Mouse (Mus musculus) embryonic stem cell, embryonic (primary cell): ENCODE data around the gene Hdgf.
"Not testable (repeated sequence)": the region's sequence is repeated elsewhere in the genome, so short reads cannot be mapped to it uniquely, and the experiment has no call there.

Experiments
- CTCF ChIA-PET, 4 experiments: fragments of 300-600 bp in 2 of 4; fragments of 350-600 bp in 2 of 4; sonication (Branson Sonifier 250); formaldehyde crosslinking; loops; one replicate each; lab custom pipeline; 2022; ENCODE audit warnings: inconsistent platforms in 2 of 4; lab: Charles Lee
- POLR2A ChIA-PET, 4 experiments: fragments of 300-600 bp in 2 of 4; fragments of 350-600 bp in 2 of 4; sonication (Branson Sonifier 250); formaldehyde crosslinking; loops; one replicate each; lab custom pipeline; 2022; ENCODE audit warnings: antibody characterized with exemption in 4 of 4, inconsistent platforms in 1 of 4; lab: Charles Lee

Hdgf gene

DNA sequence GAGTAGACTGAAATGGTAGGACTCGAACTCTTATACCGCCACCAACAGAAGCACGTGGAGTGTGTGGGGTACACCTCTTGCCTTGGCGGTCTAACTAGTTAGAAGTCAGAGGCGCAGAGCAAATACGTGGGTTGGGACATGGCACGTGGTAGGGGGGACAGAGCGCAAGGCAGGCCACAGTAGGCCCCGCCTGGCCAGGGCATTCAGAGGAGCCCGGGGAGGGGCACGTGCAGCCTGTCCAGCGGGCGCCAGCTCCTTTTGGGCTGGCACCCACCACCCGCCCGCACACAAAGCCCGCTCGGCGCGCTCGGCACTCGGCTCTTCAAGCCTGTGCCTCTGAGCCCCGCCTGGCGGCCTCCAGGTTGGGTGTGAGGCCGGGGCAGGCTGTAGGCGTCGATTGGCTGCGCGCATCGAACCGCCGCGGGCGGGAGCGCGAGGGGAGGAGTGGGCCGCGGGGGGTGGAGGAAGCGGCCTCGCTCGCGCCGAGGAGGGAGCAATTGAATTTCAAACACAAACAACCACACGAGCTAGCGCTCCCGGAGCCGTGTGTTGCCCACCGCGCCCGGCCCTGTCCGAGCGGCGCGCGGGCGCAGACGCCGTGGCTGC, at the start of gene Hdgf:
TSS of gene Hdgf (plus strand) at position 442 of the 606 bp plus-strand sequence.
- ChIA-PET POLR2A (interaction anchor here (0.5 to 8.4 kb wide), 52 partner anchors 9 to 1006 kb away, joined by 3 to 231 read pairs (median 4); partner anchors contain the start of genes Nes (in 4 of the 4), Prcc (in 3 of the 4), Isg20l2 (in 2 of the 4) and Mrpl24 (in 2 of the 4)), CTCF (interaction anchor here in 2 of 4 experiments (0.7 to 2.0 kb wide), 6 partner anchors 11 to 83 kb away, joined by 3 to 7 read pairs (median 4); partner anchors contain the start of gene Prcc (in 1 of the 2))

DNA sequence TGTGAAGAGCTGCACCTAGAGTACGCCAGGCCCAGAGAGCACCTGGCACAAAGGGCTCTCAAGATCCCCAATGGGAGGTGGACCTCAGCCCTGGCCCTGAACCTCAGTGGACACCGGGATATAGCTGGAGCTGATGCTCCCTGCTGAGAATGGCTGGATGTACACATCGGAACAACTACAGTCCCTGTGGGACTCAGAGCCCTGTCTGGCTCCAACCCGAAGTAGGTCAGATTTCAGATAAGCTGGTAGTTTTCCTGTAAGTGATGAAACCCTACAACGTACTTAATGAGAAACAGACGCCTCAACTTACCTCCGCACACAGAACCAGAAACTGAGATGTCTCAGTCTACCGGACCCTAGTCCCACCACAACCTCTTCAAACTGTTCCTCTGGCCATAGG, 48.5 kb upstream of the Hdgf start:
- ChIA-PET POLR2A (interaction anchor here in 2 of 4 experiments (0.7 to 5.1 kb wide), 5 partner anchors 10 to 28 kb away, joined by 3 to 33 read pairs (median 5); partner anchors contain the start of gene Prcc (in 2 of the 2)), CTCF (interaction anchor here in 2 of 4 experiments (0.6 to 2.6 kb wide), 6 partner anchors 19 to 109 kb away, joined by 3 to 14 read pairs (median 4); partner anchors contain the start of gene Lrrc71 (in 1 of the 2))

DNA sequence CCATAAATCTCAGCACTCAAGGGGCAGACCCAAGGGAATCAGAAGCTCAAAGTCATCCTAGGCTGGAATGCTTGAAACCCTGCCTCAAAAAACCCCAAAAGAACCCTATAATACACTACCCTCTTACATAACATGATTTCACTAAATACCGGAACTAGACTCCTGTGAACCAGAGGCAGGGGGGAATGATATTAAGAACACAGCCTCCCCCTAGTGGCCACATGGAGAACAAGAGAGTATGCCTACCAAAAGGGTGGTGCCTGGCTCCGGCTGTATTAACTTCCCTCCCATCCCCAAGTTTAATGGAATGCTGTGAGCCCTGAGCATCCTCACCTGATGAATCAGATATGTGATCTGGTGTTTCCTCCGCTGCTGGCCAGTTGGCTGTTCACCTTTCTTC, 46.3 kb upstream of the Hdgf start:
- CTCF ChIA-PET = interaction anchor here in 2 of 4 experiments (1.0 to 1.7 kb wide), 6 partner anchors 21 to 127 kb away, joined by 3 to 7 read pairs (median 4); partner anchors contain the start of gene Nes (in 1 of the 2)
- POLR2A ChIA-PET = interaction anchor here in 3 of 4 experiments (0.6 to 5.1 kb wide), 4 partner anchors 21 to 111 kb away, joined by 4 to 33 read pairs (median 6); partner anchors contain the start of genes Nes (in 1 of the 3) and Prcc (in 1 of the 3)

- POLR2A ChIA-PET = interaction anchor here in 2 of 4 experiments (0.6 to 2.0 kb wide), 7 partner anchors 12 to 453 kb away, joined by 3 to 12 read pairs (median 4); partner anchors contain the start of gene Prcc (in 2 of the 2)
- CTCF ChIA-PET = not testable (repeated sequence)
These were observed 42.0 kb upstream of the Hdgf start for GRCm38 (mm10) chr3:87864111-87864510.

DNA sequence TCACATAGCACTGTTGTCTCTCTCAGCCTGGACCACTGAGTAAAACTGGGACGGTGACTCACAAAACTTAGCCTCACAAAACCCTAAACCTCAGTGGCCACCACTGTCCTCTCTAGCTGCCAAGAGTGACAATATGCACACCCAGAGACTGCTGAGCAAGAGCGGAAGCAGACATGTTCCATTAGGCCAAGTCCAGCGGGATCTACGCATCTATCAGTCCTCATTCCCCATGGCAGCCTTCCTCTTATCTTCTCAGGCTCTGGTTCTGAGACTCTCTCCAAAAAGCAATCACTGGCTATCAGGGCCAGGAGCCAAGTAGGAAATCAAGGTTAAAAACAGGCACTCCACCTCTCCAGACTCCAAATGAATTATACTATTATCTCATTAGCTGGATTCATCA, 28.4 kb upstream of the Hdgf start:
- POLR2A ChIA-PET = interaction anchor here in 3 of 4 experiments (0.6 to 1.5 kb wide), 7 partner anchors 8 to 109 kb away, joined by 3 to 6 read pairs (median 3); partner anchors contain the start of genes Prcc (in 2 of the 3) and Hdgf (in 1 of the 3)
- CTCF ChIA-PET = interaction anchor here in 1 of 4 experiments (1.9 kb wide), 1 partner anchor 8 kb away, joined by 5 read pairs; the partner anchor contains the start of gene Prcc

- CTCF ChIA-PET = interaction anchor here in 3 of 4 experiments (0.6 to 2.3 kb wide), 6 partner anchors 15 to 114 kb away, joined by 3 to 10 read pairs (median 4); no protein-coding TSS in a partner anchor
- POLR2A ChIA-PET = interaction anchor here (0.8 to 14.6 kb wide), 33 partner anchors 8 to 526 kb away, joined by 3 to 231 read pairs (median 10); partner anchors contain the start of genes Mrpl24 (in 3 of the 4), Crabp2 (in 2 of the 4), Hdgf (in 2 of the 4) and Cct3 (in 1 of the 4)
These were observed 21.8 kb upstream of the Hdgf start for GRCm38 (mm10) chr3:87884291-87884690.

DNA sequence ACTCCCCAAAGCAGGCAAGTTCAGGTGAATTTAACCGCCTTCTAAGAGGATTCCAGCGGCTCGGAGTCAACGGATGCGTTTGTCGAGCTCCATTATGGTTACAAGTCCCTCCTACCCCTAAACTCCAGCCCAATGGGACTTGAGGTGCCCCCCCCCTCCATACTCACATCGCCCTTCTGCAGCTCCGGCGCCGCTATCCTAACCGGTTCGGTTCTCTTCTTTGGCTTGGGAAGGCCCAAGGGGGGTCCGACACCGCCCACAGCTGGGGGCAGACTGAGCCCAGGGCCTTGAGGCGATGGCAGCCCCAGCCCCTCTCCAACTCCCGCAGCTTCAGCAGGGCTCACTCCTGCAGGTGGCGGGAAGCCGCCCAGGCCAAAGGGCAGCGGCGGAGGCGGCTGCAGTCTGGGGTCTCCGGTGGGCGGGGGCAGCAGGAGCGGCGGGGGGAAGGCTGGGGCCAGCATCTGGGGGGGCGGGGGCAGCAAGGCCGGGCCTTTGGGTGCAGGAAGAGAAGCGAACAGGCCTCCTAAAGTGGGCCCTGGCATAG, 21.3 kb upstream of the Hdgf start:
- ChIA-PET POLR2A (interaction anchor here (0.7 to 14.6 kb wide), 81 partner anchors 8 to 965 kb away, joined by 3 to 231 read pairs (median 6); partner anchors contain the start of genes Hdgf (in 3 of the 4), Mrpl24 (in 3 of the 4), Nes (in 3 of the 4) and Crabp2 (in 2 of the 4)), CTCF (interaction anchor here (0.6 to 2.3 kb wide), 25 partner anchors 8 to 1180 kb away, joined by 3 to 25 read pairs (median 5); partner anchors contain the start of genes Hdgf (in 1 of the 4), Isg20l2 (in 1 of the 4), Lrrc71 (in 1 of the 4) and Nes (in 1 of the 4))

DNA sequence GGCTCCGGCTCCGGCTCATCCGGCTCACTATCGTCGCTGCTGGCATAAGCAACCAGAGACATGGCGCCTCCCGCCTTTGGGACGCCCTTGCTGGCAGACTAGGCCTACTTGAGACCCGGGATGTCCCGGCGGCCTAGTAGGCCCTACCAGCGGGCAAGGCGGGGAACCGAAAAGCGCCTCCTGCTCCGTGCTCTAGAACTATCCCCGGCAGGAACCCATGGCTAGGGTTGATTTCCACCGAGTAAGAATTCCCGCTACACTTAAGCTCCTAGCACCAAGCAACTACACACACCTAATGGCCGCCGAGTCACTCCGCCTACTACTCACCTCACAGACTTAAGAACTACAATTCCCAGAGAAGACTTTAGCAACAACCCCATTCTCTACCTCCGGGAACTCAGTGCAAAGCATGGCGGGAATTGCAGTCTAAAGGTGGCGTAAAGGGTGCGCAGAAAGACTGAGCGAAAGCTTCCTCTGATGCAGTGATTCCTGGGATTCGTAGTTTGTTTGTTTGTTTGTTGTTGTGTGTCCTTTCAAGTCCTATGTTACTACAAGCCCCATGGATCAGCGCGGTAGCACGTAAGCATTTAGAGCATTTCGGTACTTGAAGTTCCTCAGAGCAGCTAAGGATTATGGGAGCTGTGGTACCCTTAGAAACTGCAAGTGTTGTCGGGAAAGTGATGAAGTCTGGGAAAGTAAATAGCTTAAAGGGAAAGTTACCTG, 20.7 kb upstream of the Hdgf start, which contains the start of gene Prcc:
TSS of gene Prcc (minus strand) at position 328 of the 723 bp plus-strand sequence.
- ChIA-PET CTCF (interaction anchor here (0.6 to 2.3 kb wide), 28 partner anchors 9 to 1180 kb away, joined by 3 to 25 read pairs (median 4); partner anchors contain the start of genes Hdgf (in 1 of the 4), Isg20l2 (in 1 of the 4), Lrrc71 (in 1 of the 4) and Nes (in 1 of the 4)), POLR2A (interaction anchor here (0.6 to 14.6 kb wide), 102 partner anchors 8 to 1207 kb away, joined by 3 to 231 read pairs (median 5); partner anchors contain the start of genes Hdgf (in 4 of the 4), Isg20l2 (in 3 of the 4), Mrpl24 (in 3 of the 4) and Nes (in 3 of the 4))

DNA sequence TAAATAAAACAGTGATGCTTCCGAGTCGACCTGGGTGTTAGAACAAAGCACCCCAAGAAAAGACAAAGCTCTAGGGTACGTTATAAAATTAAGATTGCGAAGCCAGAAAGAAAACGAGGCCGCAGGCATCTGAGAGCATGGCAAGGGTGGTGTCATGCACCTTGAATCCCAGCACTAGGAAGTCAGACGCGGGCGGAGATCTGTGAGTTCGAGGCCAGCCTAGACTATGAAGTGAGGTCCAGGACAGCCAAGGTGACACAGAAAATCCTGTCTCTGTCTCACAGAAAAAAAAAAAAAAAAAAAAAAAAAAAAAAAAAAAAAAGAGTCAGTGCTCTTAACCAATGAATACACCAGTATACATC, 20.1 kb upstream of the Hdgf start:
- CTCF ChIA-PET = interaction anchor here (0.7 to 2.3 kb wide), 23 partner anchors 9 to 186 kb away, joined by 3 to 25 read pairs (median 5); partner anchors contain the start of genes Hdgf (in 1 of the 4), Isg20l2 (in 1 of the 4), Lrrc71 (in 1 of the 4) and Nes (in 1 of the 4)

DNA sequence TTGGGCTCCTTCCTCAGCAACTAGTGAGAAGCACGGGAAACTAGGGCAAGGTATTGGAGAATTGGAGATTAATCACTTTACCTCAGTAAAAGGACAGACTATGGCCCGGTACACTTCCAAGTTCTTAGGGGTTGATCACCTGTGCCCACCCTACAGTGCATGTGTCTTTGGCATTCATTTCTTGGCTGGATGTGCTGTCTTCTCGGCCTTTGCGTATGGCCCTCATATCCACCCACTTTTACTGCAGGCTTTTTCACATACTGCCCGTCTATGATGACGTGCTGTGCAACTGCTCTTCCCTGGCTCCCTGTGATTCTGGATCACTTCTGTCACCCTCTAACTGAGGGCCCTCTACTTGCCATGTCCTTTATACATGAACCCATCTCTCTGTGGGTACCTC, 19.7 kb upstream of the Hdgf start:
- CTCF ChIA-PET = interaction anchor here in 3 of 4 experiments (1.0 to 2.3 kb wide), 10 partner anchors 8 to 137 kb away, joined by 3 to 25 read pairs (median 4); partner anchors contain the start of gene Lrrc71 (in 1 of the 3)
- POLR2A ChIA-PET = interaction anchor here (0.7 to 14.6 kb wide), 46 partner anchors 8 to 450 kb away, joined by 3 to 231 read pairs (median 7); partner anchors contain the start of genes Hdgf (in 4 of the 4), Isg20l2 (in 3 of the 4), Mrpl24 (in 2 of the 4) and Nes (in 2 of the 4)

More for the DNA sequence above, 20.1 kb upstream of the Hdgf start:
- POLR2A ChIA-PET = interaction anchor here (0.6 to 14.6 kb wide), 96 partner anchors 8 to 1207 kb away, joined by 3 to 231 read pairs (median 5); partner anchors contain the start of genes Hdgf (in 4 of the 4), Isg20l2 (in 3 of the 4), Mrpl24 (in 3 of the 4) and Nes (in 3 of the 4)

- POLR2A ChIA-PET = interaction anchor here (0.5 to 14.6 kb wide), 14 partner anchors 14 to 224 kb away, joined by 3 to 231 read pairs (median 4); partner anchors contain the start of genes Hdgf (in 2 of the 4) and Nes (in 1 of the 4)
These were observed 18.7 kb upstream of the Hdgf start for GRCm38 (mm10) chr3:87887400-87887799.

GRCm38 (mm10) chr3:87891481-87891880, 14.6 kb upstream of the Hdgf start:
- POLR2A ChIA-PET = interaction anchor here in 3 of 4 experiments (0.6 to 14.6 kb wide), 7 partner anchors 8 to 61 kb away, joined by 3 to 231 read pairs (median 8); partner anchors contain the start of genes Hdgf (in 2 of the 3) and Mrpl24 (in 1 of the 3)

More at GRCm38 (mm10) chr3:87887400-87887799, 18.7 kb upstream of the Hdgf start:
- CTCF ChIA-PET = interaction anchor here in 3 of 4 experiments (0.6 to 1.4 kb wide), 10 partner anchors 23 to 395 kb away, joined by 3 to 5 read pairs (median 4); no protein-coding TSS in a partner anchor

DNA sequence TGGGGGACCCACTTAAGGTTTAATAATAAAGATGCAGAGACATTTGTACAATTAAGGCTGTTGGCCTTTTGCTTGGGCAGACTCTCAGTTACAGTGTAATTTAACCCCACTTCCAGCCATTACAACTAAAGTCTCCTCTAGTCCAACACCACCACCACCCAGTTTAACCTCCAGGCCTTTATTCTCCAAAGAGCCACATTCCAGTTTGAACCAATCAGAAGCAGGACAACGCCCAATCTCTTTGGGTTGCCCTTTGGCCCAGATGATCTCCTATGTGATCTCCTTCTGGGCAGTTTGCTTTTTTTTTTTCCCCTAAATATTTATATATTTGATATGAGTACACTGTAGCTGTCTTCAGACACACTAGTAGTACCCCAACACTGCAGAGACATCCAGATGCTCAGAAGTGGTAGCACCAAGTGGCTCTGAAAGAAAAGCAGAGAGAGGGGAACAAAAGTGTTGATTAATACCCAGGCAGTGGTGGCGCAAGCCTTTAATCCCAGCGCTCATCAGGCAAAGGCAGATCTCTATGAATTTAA, 12.7 kb upstream of the Hdgf start:
- POLR2A ChIA-PET = interaction anchor here in 3 of 4 experiments (0.6 to 14.6 kb wide), 17 partner anchors 8 to 51 kb away, joined by 3 to 231 read pairs (median 7); partner anchors contain the start of genes Hdgf (in 3 of the 3), Prcc (in 2 of the 3) and Mrpl24 (in 1 of the 3)
- CTCF ChIA-PET = interaction anchor here in 2 of 4 experiments (0.8 to 1.9 kb wide), 3 partner anchors 12 to 55 kb away, joined by 3 to 4 read pairs (median 3); partner anchors contain the start of gene Hdgf (in 1 of the 2)

More at GRCm38 (mm10) chr3:87891481-87891880, 14.6 kb upstream of the Hdgf start:
- CTCF ChIA-PET = interaction anchor here in 1 of 4 experiments (0.6 kb wide), 1 partner anchor 133 kb away, joined by 10 read pairs; no protein-coding TSS in a partner anchor

- POLR2A ChIA-PET = interaction anchor here in 2 of 4 experiments (0.9 to 2.4 kb wide), 5 partner anchors 10 to 21 kb away, joined by 3 to 11 read pairs (median 6); partner anchors contain the start of gene Prcc (in 1 of the 2)
These were observed 6.9 kb upstream of the Hdgf start for GRCm38 (mm10) chr3:87899266-87899665.

DNA sequence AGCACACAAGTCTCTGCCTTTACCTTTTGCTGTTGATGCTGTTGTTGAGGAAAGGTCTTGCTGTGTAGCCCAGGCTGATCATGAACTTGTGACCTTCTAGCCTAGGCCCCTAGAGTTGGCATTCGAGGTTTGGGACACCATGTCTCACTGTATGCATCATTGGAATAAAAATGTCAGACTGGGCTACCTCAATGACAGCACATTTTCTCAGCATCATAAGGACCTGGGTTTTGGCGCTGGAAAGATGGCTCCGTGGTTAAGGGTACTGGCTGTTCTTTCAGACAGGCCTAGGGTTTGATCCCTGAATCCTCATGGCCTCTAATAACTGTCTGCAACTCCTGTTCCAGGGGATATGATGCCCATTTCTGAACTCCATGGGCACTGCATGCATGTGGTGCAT, 6.3 kb upstream of the Hdgf start:
- POLR2A ChIA-PET = interaction anchor here in 1 of 4 experiments (0.9 to 4.3 kb wide), 7 partner anchors 10 to 25 kb away, joined by 3 to 19 read pairs (median 5); partner anchors contain the start of gene Prcc
- CTCF ChIA-PET = no interaction called here

More at GRCm38 (mm10) chr3:87899266-87899665, 6.9 kb upstream of the Hdgf start:
- CTCF ChIA-PET = interaction anchor here in 1 of 4 experiments (0.6 kb wide), 1 partner anchor 15 kb away, joined by 3 read pairs; no protein-coding TSS in a partner anchor
